Mouse (Mus musculus) cerebellum, adult 2 months (tissue): ENCODE data around the gene Inpp5a.

Source experiments
- CTCF ChIP-seq: fragments of 200-500 bp; IDR thresholded peaks from 2 replicates; pipeline ENCODE4 v1.5.1; 2011; ENCODE audit warnings: low read depth, mild to moderate bottlenecking, control low read depth, low read length, moderate library complexity, borderline replicate concordance; ENCODE audit not compliant: insufficient read depth
- POLR2A ChIP-seq: fragments of 200-500 bp; IDR thresholded peaks from 2 replicates; pipeline ENCODE4 v1.6.1; 2011; ENCODE audit warnings: low read length, control low read depth, borderline replicate concordance; ENCODE audit not compliant: insufficient read depth

DNA sequence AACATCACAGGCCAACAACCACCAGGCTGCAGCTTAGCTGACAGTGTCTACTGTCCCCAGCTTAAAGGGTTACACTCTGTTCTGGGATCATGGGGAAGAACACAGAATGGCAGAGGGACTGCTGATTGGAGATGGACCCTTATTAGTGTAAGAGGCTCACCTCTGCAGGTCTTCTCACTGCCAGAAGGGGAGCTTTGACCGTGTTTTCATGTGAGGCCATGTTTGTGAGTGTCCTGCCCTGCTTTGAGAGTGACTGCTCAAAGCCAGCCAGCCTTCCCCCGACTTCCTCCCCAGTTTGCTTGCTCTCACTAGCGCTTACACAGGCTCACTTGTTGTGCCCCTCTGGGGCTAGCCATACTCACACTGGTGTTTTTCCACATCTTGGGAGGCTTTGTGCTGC lies 58.5 kb downstream of the Inpp5a start:
- TF ChIP-seq CTCF: no peak; the same call in 1 of the 2 replicates
- no peak for TF ChIP-seq POLR2A
